Mouse (Mus musculus): ENCODE results near the gene Slbp.

Slbp gene

DNA sequence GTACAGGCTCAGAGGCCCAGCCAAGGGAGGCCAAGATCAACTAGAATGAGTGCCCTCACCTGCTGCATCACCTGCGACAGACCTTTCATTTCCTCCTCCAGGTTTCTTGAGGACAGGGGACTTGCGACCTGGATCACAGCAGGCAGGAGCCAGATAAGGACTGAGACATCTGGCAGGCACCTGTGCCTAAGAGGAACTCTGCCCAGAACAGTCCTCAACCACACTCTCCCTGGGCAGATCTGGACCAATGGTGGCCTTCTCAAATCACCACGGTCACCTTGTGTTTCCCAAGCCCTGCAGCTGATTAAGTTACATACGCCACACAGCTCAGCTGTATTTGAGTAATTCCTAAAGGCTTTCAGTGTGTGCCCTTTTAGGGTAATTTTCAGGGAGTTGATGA lies 21.8 kb downstream of the Slbp start:
- in situ Hi-C loops (cut with MboI, MseI), result no loop called here

DNA sequence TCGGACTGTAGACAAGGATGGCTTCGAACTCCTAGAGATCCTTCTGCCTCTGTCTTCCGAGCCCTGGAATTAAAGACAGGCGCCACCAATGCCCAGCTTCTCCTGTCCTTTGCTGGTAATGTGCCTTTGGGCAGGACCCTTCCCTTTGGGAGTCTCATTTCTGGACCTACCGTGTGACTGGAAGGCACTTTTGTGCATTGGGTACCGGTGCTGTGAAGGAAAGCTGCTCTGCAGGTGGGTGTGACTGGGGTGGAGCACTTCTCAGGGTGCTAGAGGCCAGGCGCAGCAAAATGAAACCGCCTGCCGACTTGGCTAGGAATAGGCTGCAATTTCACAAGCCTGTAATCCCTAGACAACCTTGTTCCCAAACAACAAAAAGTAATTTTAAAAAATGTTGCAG lies 22.3 kb downstream of the Slbp start:
- in situ Hi-C loops (cut with MboI, MseI), result no loop called here

DNA sequence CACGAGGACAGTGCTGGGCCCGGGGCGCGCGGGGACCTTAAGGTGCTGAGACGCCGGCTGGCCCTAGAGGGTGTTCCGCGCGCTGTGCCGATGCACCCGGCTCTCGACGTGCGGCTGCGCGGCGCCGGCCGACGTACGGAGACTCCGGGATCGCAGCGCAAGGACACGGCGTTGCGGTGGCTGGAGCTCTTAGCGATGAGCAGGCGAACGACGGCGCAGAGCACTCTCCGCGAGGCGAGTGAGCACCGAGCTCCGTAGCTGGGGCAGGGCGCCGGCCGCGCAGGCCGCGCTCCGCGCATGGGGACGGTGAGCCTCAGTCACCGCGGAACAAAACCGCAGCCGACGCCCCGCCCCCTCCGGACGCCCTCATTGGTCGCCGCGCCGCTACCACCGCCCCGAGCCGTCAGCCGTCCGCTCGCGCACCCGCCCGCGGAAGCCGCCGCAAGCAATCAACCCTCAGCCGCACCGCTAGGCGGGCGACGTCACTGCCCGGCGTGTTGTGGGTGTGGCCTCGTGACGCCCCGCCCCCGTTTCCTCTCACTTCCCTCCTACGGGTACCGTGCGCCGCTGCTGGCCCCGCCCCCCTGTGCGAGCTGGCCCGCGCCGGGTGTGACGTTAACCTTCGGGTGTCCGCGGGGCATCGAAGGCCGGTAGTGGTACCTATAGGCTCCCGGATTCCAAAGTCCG lies 22.9 kb downstream of the Slbp start, which contains the start of the genes Fam53a and Gm9903:
TSS of gene Fam53a (minus strand) at position 335 of the 687 bp plus-strand sequence.
TSS of gene Gm9903 (plus strand) at position 625 of the 687 bp plus-strand sequence.
- in situ Hi-C loops (cut with MboI, MseI), result no loop called here

DNA sequence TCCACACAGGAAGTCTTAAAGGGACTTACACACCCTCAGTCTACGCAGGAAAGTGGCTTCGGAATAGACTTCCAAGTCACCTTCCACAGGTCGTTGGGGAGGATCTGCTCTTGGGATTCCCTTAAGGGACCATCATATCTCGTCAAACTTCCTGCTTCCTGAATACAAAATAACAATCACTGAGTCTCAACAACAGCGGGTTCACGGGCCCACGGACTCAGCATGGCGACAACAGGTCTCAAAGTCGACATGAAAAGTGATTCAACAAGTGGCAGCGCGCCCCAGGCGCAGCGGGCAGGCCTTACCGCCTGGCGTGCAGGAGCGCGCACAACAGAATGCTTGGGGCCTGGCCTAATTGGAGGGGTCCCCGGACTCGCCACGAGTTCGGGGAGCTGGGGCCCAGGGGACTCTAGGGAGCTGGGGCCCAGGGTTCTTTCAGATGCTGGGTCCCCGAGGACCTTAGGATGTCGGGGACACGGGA lies 23.5 kb downstream of the Slbp start:
- in situ Hi-C loops (cut with MboI, MseI), result no loop called here

GRCm38 (mm10) chr5:33627968-33628367 lies 24.4 kb downstream of the Slbp start:
- in situ Hi-C loops (cut with MboI, MseI), result no loop called here

DNA sequence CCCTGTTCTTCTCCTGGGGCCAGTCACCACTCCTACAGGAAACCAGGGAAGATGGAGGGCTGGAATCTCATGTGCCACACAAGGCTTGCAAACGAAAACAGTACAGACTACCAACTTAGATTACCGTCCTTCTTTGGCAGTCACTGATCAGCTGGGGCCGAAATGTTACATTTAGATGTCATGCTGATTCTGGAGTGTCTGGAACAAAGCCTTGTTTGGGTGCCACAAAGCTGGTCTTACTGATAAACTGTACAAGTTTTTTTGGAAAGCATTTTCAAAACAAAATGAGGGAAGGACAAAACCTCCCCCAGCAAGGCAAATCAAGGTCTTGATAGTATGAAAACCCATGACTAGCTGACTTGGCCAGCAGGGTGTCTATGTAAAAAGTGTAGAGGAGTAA lies 28.6 kb downstream of the Slbp start:
- in situ Hi-C loops (cut with MboI, MseI), result no loop called here

DNA sequence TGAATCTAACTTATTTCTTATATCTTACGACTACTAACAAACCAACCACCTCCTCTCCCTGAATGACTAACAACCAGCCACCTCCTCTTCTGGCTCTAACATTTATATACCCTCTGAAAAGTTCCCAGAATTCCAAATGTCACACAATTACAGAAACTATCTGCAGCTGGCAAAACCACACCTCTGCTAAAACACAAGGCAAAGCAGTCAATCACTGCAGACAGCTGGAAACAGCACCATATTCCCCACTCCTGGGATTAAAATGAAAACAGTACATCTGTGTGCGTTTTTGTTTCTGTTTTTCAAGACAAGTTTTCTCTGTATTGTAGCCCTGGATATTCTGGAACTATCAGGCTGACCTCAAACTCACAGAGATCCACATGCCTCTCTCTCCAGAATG lies 29.7 kb downstream of the Slbp start:
- in situ Hi-C loops (cut with MboI, MseI), result no loop called here

DNA sequence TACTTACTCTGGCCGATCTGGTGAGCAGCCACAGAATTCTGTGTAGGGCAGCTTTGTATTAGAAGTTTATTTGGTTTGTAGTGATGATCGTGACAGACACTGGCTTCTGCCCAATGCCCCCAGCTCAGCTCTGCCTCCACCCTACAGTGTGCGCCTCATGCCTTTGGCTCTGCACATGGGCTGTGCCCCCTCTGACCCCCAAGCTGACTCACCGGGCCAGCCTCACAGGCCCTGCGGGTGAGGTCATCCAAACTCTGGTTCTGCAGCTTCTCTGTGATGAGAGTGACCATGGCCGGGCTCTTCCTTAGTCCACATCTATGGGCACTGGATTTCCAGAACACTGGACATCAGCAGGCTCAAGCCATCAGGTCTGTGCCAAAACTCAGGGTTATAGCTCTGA lies 38.0 kb downstream of the Slbp start:
- in situ Hi-C loops (cut with MboI, MseI), result no loop called here

DNA sequence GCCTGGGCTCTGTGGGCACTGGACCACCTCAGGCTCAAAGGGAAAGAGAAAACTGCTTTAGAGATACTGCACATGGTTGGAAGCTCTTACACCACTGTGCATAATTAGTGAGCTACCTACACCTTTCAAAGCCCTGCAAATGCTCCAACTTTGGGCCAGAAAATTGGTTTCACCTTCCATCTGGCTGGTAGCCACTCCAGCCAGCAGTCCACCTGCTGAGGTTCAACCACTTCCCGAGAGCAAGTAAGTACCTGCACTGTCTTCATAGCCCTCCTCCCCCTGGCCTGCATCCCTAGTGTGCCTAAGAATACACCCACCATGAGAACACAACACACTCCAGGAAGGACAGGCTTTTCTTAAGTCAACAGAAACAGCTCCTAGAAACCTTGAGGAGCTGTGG lies 40.6 kb downstream of the Slbp start:
- in situ Hi-C loops (cut with MboI, MseI), result no loop called here

- in situ Hi-C loops (cut with MboI, MseI), result no loop called here
These were observed 43.1 kb downstream of the Slbp start for GRCm38 (mm10) chr5:33609226-33609625.

GRCm38 (mm10) chr5:33607434-33607833 lies 44.9 kb downstream of the Slbp start:
- in situ Hi-C loops (cut with MboI, MseI), result no loop called here

GRCm38 (mm10) chr5:33606631-33607030 lies 45.7 kb downstream of the Slbp start:
- in situ Hi-C loops (cut with MboI, MseI), result no loop called here

GRCm38 (mm10) chr5:33605314-33605713 lies 47.1 kb downstream of the Slbp start:
- in situ Hi-C loops (cut with MboI, MseI), result no loop called here

- in situ Hi-C loops (cut with MboI, MseI), result no loop called here
These were observed 58.8 kb downstream of the Slbp start for GRCm38 (mm10) chr5:33593620-33594019.

DNA sequence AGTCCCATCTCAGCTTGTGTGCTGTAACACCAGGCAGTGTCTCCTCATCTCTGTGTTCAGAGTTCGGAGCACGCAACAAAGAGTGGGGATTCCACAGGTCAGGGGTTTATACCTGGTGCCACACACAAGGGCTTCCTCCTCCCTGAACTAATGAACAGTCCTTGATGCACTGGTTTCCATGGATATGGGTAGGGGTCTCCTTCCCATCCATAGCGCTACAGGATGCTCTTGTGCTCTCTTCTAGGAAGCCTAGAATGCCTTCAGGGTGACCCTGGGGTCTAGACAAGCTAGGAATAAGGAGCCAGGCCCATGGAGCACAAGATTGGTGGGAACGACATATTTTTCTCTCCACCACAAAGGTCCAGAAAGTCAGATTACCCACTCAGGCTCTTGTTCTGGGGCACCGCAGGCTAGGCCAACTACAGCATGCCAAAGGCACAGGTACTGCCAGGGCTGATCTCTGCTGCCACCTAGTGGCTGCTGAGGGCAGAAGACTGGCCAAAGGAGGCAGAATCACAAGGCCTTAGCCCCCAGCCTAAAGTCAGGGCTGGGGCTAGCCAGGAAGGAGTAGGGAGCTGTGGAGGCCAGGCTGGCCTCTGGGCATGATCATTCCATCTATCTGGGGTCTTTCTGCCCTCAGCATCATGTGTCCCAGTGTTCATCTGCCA lies 63.0 kb downstream of the Slbp start:
- in situ Hi-C loops (cut with MboI, MseI), result loop anchor here (5.0 kb wide), 1 partner anchor 97 kb away; no protein-coding TSS in a partner anchor

DNA sequence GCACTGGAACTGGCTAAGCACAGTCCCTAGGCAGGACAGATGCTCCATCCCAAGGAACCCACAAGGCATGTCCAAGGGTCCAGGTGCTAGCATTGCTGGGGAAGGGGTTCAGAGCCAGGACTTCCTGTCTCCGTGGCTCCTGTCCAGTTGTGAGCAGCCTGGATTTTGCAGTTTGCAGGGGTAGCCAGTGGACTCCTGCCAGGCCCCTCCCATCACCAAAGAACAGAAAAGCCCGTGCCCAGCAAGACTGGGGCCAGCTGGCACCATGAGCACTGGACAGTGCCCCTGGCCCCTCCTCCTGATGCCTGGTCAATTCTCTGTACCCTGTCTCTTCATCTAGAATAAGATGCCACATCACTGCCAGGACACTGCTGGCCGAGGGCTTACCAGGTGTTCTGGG lies 64.3 kb downstream of the Slbp start:
- in situ Hi-C loops (cut with MboI, MseI), result loop anchor here (5.0 kb wide), 1 partner anchor 96 kb away; no protein-coding TSS in a partner anchor

GRCm38 (mm10) chr5:33587498-33588058 lies 64.8 kb downstream of the Slbp start:
- in situ Hi-C loops (cut with MboI, MseI), result loop anchor here (5.0 kb wide), 1 partner anchor 95 kb away; no protein-coding TSS in a partner anchor

Data from T-helper 2 cell (primary cell).